Mouse (Mus musculus): ENCODE measurements around the gene Pip4k2b.
"Not testable (repeated sequence)": the region's sequence is repeated elsewhere in the genome, so short reads cannot be mapped to it uniquely, and the experiment has no call there.

The Pip4k2b gene

DNA sequence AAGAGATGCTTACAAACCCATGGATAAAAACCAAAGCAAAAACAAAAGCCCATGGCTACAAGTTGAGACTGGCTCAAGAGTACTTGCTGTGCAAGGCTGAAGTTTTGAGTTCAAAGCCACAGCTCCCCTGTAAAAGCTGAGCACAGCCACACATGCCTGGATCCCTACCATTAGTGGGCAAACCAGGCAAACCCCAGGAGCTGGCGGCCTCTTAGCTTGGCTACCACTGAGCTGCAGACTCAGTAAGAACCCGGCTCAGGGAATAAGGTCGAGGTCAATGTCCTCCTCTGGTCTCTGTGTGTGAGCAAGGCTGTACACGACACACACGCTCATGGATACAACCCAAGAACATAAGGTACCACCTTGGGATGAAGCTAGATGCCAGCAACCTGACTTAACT lies 4.0 kb upstream of the Pip4k2b start:
- DNase-seq, result no peak

DNA sequence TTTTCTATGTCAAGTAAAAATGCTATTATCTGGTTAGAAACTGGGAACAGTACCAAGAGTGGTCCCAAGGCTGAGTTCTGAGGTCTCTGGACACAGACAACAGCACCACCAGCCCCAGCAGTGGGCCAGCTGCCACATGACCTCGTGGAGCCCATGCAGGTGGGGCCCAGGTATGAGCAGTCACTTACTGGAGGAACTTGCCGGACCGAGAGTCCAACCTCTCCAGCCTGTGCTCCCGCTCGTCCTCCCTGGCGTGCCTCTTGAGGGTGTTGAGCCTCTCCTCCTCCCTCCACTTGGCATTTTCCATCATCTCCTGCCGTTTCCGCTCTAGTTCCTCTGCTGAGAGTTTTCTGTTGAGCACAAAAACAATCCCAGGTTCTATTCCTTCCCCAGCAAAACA lies 3.3 kb upstream of the Pip4k2b start:
- no peak for DNase-seq

DNA sequence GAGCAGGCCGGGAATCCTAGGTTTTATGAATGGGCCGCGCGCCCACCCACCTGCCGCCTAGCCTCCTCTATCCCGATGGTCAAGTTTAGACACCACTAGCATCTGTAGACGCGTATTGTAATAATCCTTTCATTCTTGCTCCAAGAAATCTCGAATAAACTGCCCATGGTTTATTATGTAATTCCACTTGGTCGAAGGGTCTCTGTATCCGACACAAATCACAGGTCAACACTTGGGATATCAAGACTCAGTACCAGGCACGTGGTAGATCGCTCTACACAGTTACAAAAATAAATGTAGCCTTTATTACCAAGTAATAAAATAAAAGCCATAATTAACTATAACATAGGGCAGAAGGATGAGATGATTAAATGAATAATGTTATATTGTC lies 822 bp upstream of the Pip4k2b start:
- DNase-seq, result no peak

DNA sequence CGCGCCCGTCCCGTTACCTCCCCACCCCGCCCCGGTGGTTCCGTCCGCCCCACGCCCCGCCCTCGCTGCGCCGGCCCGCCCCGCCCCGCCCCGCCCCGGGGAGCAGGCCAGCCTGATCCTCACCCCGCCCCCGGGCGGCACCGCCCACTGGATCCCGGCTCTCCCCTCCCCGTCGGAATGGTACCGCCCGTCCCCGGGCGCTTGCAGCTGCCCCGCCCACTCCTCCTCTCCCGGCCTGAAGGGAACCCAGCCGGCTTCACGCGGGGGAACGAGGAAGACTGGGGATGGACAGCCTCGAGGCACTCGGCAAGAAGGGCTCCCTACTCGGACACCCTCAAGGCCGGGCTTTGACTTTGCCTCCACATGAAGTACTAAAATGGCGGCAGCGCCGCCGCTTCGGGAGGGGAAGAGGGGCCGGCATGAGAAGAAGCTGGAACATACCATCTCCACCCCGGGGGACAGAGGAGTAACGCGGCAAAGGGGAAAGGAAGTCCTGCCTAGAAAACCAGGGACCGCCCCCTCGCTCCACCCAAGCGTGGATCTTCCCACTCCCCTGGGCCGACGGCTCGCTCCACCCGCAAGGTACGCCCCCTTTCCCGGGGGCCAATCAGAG lies 320 bp upstream of the Pip4k2b start:
- DNase-seq, result peak; percentile 99

DNA sequence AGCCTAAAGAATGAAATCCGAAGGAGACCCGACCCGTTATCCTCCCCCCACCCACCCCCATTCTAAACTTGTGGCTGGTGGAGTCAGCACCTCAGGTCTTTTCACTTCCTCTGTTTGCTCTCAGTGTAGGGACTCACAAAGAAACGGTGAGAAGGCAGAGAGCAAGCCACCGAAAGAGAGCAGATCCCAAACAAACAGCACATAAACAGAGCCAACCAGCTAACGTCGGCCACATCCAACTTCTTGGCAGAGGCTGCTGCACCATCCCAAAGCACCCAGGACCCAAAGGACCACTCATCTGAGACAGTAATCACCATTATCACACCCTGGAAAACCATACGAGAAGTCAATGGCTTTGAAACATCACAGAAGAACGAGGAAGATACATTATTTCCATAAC lies 1.1 kb downstream of the Pip4k2b start:
- peak in 1 of 2 experiments; percentile 34 for DNase-seq

DNA sequence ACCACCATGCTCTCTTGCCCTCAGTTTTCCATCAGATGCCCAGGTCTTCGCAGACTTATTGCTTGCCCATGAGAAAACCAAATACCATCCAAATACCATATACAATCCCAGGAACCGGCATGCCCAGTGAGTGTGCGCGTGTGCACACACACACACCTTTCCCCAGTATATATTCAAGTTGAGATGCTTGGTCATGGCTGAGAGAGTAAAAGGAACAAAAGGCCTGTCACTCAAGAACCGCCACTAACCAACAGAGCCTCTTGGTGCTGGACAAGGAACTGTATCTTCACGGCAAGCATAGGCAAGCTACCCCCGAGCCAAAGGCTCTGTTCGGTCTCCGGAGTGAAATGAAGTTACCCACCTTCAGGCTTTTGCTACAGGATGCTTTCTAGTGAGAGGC lies 1.9 kb downstream of the Pip4k2b start:
- DNase-seq, result no peak

DNA sequence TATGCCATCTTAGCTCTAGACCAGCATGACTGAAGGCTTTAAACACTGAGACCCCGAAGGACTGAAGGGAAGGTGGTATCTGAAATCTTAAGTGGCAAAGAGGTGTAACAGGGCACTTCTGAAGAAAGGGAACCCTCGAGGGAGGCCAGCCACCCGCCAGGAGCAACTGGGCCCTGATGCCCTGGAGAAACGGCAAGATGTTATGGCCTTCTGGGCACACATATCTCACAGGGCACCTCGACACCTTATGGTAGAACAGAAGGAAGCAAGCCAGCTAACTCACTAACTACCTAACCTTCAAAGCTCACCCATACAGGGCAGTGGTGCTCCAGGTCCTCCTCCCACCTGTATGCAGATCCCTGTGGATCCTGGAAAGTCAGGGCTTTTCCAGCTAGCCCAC lies 2.3 kb downstream of the Pip4k2b start:
- DNase-seq, result no peak

DNA sequence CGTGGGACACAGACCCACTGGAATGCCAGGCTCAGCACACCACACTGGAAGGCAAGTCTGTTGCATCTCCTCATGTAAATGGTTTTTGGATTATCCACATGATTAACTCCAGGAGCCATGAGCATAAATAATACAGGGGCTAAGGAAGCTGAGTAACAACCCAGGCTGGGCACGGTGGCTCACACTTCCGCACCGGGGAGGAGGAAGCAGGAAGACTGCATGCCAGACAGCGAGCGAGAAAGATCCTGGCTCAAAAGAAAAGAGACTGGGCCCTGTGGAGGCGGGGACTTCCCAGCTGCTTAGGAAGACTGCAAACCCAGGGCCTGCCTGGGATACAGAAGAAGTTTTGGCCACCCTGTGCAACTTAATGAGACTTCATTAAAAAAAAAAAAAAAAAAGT lies 4.3 kb downstream of the Pip4k2b start:
- DNase-seq, result peak; percentile 25 to 44

DNA sequence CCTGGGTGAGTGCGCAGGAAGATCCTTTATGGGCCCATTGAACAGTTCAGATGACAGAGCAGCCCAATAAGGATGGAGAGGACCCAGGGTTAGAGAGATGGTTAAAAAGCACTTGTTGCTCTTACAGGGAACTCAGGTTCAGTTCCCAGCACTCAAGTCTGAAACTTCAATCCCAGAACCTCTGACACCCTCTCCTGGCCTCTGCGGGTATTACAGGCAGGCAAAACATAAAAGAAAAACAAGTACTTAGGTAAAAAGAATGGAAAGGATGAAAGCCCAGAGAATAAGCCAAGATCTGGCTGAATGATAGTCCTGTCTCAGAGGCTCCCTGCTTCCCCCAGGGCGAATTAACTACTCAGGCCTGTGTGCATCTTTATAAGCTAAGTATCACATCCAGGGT lies 5.3 kb downstream of the Pip4k2b start:
- no peak for DNase-seq

DNA sequence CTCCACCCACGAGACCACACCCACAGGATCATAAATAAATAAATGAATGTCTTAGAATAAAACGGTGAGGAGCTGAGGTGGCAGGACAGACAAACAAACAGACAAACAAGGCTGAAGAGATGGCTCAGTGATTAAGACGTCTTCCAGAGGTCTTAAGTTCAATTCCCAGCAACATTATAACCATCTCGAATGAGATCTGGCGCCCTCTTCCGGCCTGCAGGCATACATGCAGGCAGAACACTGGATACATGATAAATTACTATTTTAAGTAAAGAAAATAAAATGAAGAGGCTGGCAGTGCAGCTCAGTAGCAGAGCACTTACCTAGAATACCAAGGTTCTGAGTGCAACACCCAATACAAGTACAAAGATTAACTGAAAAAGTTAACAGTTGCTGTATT lies 5.8 kb downstream of the Pip4k2b start:
- DNase-seq, result no peak

DNA sequence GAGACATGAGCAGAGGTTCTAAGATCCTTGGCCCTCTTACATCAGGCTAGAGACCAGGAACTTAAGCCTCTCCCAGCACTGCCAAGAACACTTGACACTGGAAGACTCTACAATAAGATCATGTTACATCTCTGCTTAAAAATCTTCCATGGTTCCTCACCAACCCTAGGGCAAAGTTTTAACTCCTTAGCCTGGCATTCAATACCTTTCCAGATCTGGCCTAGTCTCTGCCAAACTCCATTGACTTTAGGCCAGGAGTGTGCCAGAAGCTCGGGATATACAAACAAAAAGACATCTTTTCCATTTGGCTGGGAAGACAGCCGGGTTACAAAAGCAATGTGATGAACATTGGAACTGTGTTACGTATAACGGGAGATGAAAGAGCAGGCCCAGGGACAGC lies 6.9 kb downstream of the Pip4k2b start:
- no peak for DNase-seq

DNA sequence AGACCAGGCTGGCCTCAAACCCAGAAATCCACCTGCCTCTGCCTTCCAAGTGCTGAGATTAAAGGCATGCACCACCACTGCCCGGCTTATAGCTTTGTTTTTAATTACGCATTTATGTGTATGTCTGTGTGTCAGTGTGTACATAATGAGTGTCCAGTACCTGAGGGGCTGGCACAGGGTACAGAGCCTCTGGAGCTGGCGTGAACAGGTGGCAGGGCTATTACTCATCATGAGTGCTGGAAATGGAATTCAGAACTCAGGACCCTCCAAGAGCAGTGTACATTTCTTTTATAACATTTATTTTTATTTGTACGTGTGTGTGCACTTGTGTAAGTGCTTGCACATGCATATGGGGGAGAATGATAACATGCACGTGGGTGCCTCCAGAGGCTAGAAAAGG lies 7.9 kb downstream of the Pip4k2b start:
- DNase-seq, result no peak

DNA sequence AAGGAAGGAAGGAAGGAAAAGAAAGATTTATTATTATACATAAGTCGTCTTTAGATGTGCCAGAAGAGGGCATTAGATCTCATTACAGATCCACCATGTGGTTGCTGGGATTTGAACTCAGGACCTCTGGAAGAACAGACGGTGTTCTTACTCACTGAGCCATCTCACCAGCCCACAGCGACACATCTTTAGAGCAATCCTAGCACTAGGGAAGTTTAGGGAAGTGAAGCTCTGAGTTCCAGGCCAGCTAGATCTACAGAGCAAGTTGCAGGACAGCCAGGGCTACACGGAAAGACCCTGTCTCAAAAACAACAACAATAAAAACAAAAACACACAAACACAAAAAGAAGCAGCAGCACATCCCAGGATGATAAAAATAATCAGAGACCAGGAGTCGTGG lies 9.7 kb downstream of the Pip4k2b start:
- not testable (repeated sequence) for DNase-seq

DNA sequence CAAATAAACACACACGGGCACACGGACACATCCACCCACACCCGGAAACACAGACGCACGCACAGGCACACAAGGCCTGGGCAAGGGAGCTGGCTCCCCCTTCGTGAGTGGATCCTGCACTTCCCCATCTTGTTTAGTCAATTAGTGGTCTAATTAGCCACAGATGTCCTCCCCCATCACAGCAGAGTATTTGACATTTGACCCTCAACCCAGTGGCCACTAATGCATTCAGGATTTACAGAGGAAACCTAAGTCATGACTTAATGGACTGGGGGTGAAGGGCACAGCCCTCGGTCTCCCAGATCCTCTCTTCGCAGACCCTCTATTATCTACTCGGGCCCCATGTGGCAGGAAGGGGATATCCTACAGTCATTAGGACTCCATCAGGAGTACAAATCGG lies 10.8 kb downstream of the Pip4k2b start:
- no peak for DNase-seq

DNA sequence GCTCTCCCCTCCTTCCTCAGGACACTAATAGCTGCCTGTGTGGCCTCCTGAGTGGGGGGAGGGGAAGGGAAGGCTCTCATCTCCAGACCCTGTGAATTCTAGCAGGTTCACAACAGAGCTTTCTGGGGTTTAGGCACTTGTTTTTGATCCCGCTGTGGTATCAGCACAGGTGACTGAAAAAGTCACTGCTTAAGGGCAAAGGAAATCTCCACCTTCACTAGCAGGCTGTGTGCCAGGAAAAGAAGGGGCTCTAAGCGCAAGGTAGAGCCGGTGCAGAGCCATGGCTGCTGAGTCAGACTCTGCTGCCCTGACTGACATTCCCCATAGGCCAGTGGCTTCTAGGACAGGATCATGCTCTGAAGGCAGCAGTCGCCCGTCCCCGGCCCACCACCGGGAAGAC lies 15.8 kb downstream of the Pip4k2b start:
- DNase-seq, result no peak

DNA sequence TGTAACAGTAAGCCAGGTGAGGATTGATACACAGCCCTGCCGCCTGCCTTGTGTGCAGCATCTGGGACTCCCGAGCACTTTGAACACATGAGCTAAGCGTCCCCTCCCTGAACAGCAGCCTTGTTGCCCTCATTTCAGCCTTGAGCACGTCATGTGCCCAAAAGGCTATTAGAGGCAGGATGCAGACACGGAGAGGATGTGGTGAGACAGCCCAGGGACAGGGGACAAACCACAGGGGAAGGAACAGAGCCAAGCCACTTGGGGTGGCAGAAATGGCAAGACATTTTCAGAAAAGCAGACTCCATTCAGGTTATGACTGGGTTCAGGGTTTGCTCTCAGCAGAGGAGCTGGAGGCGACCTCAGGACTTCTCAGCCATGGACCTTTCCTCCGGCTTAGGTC lies 16.2 kb downstream of the Pip4k2b start:
- peak; percentile 44 to 60 for DNase-seq

DNA sequence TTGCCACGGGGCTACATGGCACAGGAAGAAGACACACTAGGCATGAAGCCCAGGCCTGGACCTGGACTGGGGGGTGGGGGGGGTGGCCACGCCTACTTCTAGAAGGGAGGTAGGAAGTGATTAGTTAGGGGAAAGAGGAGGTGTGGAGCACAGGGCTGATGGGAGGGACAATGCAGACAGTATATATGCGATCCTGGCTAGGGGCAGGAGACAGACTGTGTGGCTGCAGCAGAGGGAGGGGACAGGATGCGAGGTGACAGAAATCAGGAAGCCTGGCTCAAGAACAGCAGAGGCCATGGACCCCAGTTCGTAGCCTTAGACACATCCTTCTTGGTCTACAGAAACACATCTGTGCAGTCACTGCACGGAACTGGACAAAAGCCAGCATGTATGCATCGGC lies 20.8 kb downstream of the Pip4k2b start:
- DNase-seq, result no peak

DNA sequence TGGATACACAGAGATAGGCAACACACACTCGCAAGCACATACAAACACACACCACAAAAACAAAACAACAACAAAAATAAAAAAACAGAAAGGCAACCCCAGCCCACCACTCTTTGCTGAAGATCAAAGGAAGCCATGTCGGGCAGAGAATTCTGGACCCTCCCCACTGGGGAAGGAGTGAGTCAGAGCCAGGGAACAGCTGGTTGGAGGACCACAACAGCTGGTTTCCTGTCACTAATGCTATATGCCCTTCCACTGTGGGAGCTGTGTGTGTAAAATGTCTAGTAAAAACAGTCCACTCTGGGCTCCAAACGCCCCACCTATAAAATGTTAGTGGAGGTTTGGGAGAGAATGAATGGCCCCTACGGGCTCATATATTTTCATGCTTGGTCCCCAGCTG lies 23.2 kb downstream of the Pip4k2b start:
- DNase-seq, result no peak

DNA sequence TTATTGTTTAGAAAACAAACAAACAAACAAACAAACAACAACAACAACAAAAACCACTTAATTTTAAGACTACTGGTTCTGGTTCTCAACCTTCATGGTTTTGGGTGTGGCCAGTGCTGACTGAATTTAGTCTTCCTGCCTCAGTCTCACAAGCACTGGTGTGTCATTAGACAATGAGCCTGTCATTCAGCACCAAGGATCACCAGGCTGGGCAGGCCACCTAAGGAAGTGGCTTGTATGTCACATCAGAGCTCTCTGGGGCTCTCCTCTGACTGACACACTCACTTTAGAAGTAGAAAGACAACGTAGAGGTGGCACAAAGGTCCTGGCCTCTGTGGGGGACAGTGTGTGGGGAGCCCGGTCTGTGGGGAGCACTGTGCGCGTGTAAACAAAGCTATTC lies 25.5 kb downstream of the Pip4k2b start:
- no peak for DNase-seq

DNA sequence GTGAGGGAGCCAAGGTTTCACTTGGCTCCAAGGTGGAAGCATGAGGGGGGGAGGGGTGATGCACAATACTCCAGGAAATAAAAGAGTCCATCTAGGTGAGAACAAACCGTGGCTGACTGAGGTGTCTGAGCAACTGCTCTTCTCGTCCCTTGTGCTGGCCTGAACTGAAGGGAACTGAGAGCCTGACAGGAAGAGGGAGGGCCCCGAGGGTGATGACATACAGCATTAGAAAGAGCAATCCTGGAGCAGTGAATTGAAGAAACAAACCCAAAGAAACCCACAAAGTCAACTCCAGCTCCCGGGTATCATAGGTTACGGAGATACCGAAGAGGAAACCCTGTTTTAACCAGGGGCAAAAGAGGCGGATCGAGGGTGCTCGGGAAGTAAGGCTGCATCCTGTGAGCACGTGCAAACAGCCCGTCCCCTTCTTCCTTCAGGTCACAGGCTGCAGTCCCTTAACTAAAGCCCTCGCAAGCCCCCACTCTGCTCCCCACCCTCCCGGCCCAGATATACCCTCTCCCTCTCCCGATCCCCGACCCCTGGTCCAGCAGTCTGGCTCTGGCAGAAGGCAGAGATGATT lies 26.1 kb downstream of the Pip4k2b start:
- peak in 1 of 2 experiments; percentile 27 for DNase-seq

DNA sequence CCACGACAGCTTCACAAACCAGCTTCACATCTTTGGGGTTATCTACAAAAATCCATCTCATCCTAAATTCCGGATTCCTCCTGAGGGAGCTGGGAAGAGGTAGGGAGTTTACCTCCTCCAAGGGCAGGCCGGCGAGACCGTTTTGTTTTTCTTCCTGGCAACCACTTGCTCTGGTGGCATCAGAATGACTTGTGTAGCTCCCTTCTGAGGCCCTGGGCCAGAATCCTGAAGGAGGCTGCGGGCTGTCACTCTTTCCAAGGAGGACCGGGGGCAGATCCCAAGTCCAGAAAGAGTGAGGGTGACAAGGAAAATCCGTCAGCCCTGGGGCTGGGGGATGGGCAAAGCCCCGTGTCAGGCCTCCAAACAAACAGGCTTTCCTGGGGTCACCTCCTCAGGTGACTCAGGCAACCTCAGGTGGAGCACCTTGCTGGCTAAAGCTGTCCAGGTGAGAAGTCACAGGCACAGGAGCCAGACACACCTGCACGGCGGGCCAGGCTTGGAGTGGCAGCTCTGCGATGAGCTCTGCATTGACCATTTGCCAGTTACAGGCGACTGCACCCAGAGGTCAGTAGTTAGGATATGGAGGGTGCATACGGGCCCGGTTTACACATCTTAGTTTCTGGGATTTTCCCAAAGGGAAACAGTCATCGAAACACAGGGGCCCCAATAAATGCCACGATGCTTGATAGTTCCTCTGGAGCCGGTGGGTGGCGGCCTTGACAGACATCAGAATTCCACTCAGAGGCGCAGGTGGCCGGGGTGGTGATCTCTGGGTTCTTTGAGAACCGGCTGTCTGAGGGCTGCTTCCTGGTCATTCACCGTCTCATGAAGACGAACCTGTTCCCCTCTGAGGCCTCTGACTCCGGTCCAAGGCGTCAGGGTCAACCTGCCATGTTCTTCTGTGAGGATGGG lies 26.9 kb downstream of the Pip4k2b start:
- DNase-seq, result no peak

DNA sequence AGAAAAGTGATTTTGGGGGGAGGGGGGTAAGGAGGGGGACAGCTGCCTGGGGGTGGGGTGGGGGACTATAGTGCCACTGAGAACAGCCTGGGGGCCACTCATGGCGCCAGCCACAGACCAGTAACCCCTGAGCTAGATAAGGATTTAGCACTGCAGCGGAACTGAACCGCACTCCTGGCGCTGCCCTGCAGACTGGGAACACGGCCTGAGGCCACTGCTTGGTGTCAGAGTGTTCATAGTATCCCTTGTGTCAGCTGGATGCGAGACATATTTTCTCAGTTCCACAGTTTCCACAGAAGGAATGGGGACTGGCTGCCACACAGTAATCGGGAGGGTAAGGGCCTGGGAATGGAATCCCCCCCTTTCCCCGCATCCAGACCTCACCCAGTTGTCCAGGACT lies 28.5 kb downstream of the Pip4k2b start:
- no peak for DNase-seq

DNA sequence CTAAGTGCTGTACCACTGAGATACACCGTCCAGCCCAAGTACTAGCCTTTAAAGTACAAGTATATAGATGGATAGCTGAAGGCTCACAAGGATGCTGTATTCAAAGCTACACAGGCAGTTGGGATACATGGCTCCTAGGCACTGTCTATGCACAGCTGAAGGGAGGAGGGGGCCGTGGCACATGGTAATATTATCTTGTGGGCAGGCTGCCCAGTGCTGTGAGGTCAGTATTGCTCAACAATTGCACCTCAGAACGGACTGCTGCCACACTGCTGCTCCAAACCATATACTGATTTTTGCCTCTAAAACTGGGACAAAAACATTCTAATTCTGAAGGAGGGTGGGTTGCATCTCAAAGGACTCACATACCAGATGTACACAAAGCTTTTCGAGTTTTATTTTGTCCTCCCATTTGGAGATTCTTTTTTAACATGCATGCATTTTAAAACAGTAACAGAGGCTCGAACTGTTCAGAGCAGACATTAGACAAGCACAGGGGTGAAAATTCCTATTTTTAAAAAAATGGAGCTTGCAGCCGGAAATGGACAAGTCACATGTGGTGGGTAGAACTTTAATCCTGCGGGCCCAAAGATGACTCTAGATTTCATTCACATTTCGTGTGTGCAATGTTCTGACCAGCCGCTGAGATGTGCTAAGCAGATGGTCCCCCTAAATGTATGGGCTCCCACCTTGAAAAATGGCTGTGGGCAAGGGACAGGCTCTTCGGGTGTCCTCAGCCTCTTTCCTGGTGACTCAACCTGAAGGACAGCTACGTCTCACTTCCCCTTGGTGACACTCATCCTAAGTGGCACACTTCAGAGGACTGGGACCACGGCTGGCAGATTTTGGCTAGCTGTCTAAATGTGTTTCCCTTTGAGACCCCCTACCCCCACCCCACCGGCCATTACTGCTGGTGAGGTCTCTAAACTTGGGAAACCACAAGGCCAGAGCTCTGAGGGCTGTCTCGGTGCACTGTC lies 29.4 kb downstream of the Pip4k2b start:
- no peak for DNase-seq
